Mouse (Mus musculus) olfactory bulb, adult 2 months (tissue): ENCODE measurements around the gene Skiv2l. TPM values are rescaled to one million over a fixed set of nuclear protein-coding genes. Genes with fewer than 3 reads are reported as not detected.

ENCODE experiments used
- H3K27ac ChIP-seq: fragments of 200-500 bp; 2 replicates; pipeline ENCODE4 v1.5.1; 2012; ENCODE audit warnings: low read depth, low read length; ENCODE audit not compliant: insufficient read depth
- H3K4me1 ChIP-seq: fragments of 200-500 bp; 2 replicates; pipeline ENCODE4 v1.6.1; 2012; ENCODE audit warnings: low read length; ENCODE audit not compliant: control insufficient read depth, insufficient read depth
- H3K4me3 ChIP-seq: fragments of 200-500 bp; 2 replicates; pipeline ENCODE4 v1.5.1; 2012; ENCODE audit warnings: mild to moderate bottlenecking, low read depth, low read length, moderate library complexity; ENCODE audit not compliant: insufficient read depth
- CTCF ChIP-seq: fragments of 200-500 bp; IDR thresholded peaks from 2 replicates; pipeline ENCODE4 v1.5.1; 2012; ENCODE audit warnings: low read depth, mild to moderate bottlenecking, low read length, moderate library complexity; ENCODE audit not compliant: insufficient read depth
- POLR2A ChIP-seq: fragments of 200-500 bp; IDR thresholded peaks from 2 replicates; pipeline ENCODE4 v1.6.1; 2012; ENCODE audit warnings: mild to moderate bottlenecking, low read depth, low read length, moderate library complexity; ENCODE audit not compliant: insufficient read depth
- WGBS: fragments of 180-500 bp; shearing (Covaris S2); methylation state at CpG from one replicate; pipeline ENCODE4 v1.1.7; 2018; 5-methylcytosine and 5-hydroxymethylcytosine counted together
- polyA plus RNA-seq: library from polyadenylated mRNA; stranded (reverse); fragments of >200 nt; gene quantifications from 2 replicates; pipeline ENCODE4 v1.2.4, GENCODE M21; 2012; ENCODE audit warnings: low replicate concordance; ENCODE audit not compliant: missing spikeins, insufficient read depth, insufficient read length

The Skiv2l gene
- polyA plus RNA-seq, 1 experiment, result not detected

DNA sequence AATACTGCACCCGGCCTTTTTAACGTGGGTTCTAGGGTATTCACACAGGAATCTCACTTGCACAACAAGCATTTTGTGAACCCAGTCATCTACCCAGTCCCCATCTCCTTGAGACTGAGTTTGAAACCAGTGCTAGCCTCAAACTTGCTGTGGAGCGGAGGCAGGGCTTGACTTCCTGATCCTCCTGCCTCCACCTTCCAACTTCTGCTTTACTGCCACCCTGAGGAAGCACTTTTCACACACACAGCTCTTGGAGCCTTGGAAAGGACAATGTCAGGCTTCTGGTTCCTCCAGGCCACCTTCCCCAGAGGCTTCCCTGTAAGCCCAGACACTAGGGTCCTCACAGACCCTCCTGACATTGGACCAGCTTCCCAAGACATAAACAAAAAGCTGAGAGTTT is 33.3 kb upstream of the Skiv2l start:
- no peaks in the 10 kb centered on the region for H3K4me1 ChIP-seq
- WGBS, result 54% methylated on average over 3 of the region's 3 CpGs
- H3K27ac ChIP-seq, result no peak overlapping the region
- no peak for TF ChIP-seq CTCF
- H3K4me3 ChIP-seq, result no peak overlapping the region

DNA sequence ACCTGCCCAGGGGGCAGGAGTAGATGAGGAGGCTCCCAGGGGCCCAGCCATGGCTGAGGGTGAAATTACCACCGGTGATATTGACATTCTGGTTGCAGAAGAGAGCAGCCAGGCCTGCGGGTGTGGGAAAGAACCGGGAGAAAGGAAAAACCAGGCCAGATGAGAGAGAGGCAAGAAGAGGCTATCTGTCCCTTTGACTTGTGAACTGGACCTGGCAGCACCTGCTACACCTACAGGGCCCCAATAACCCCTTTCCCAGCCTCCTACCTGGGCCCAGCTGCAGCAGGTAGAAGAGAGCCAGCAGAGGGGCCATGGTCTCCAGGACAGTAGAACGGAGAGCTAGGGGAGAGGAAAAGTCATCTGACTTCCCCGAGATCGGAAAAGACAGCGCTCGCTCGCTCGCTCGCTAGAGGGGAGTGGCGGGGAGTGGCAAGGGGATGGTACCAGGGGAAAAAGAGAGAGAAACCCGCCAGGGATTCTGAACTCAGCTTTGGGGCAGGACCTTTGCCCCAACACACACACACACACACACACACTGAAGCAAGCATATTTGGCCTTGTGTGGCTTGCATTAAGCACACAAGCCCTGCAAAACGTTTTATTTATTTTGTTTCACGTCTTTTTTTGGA is 31.8 kb upstream of the Skiv2l start, which contains the start of gene Gm20547:
Gene Gm20547 (minus strand): TSS at position 360 of the 628 bp plus-strand sequence.
- TF ChIP-seq POLR2A, result no peak
- no peak for TF ChIP-seq CTCF
- no peak within 1 kb of the TSS for H3K4me3 ChIP-seq
- 22% methylated on average over 15 of the region's 15 CpGs for WGBS
- no peak within 1 kb of the TSS for H3K27ac ChIP-seq
- H3K4me1 ChIP-seq, result no peaks in the 10 kb centered on the region

DNA sequence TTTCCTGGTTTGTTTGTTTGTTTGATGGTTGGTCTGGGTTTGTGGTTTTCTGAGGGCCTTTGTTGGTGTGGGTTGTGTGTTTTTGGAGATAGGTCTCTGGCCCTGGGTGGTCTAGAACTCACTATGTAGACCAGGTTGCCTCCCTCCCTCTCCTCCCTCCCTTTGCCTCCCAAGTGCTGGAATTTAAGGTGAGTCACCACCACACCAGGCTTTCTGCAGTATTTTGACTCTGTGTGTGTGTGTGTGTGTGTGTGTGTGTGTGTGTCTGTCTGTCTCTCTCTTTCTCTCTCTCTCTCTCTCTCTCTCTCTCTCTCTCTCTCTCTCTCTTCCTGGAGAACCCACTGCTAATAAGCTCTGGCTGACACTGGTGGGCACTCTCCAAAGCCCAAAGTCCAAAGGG is 31.2 kb upstream of the Skiv2l start:
- Histone ChIP-seq H3K27ac (no peak overlapping the region), H3K4me3 (no peak overlapping the region), H3K4me1 (no peaks in the 10 kb centered on the region)
- TF ChIP-seq CTCF, result no peak
- TF ChIP-seq POLR2A, result no peak

DNA sequence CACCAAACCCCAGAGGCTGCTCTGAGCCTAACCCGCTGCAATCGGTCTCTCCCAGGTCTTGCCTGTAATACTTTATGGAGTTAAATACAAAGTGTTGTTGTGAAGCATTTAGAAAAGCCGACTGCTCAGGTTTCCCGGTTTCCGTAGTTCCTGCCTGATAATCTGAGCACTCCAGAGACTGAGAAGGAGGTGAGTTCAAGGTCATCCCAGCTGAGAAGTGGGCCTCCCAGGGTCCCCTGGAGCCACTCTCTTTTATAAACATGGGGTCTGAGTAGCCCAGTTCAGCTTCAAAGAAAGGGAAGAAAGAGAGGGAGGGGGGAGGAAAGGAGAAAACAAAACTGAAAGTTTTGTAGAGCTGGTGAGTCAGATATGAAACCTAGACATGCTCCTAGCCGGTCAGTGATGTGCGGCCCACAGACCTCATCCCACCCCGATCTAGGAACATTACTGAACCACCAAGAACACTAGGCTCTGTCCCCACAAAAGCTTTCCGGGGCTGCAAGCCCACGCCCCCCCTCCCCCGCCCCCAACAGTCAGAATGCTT is 29.4 kb upstream of the Skiv2l start, which contains the start of gene Zbtb12:
Gene Zbtb12 (plus strand): TSS at position 148 of the 544 bp plus-strand sequence.
- no peak within 1 kb of the TSS for H3K27ac ChIP-seq
- no peak within 1 kb of the TSS for H3K4me3 ChIP-seq
- no peak for TF ChIP-seq CTCF
- TF ChIP-seq POLR2A, result no peak
- WGBS, result 65% methylated on average over 11 of the region's 11 CpGs
- no peaks in the 10 kb centered on the region for H3K4me1 ChIP-seq

DNA sequence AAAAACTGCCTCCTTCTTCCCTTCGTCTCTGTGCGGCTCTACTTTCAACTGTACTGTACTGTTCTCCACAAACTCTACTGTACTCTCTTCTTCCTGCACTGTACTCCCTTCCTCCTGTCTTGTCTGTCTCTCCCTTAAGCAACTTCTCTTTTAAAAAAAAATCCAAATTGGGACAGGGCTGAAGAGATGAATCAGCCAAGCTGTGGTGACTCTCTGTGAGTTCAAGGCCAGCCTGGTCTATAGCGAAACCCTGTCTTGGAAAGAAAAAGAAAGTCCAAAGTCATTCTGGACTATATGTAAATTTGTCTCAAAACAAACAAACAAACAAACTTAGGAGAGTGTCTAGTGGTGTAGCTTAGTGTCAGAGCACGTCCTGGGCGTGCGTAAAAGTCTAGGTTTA is 24.3 kb upstream of the Skiv2l start:
- 90% methylated on average over 6 of the region's 6 CpGs for WGBS
- no peak overlapping the region for H3K27ac ChIP-seq

DNA sequence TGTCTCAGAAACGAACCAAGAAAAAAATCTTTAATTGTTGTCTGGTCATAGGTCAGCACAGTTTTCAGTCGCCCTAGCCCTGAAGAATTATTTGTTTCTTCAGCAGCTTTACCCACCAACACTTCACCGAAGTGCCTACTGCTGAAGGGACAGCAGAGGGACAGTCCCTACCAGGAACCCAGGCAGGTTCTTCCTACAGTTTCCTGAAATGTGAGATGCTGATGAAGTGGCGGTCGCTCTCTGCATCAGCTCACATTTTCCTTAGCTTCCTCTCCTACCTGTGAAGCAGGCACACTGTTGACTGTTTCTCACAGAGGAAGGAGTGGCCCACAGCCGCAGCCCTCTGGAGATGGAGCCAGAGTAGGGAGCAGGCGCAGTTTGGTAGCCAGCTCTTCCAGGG is 16.0 kb upstream of the Skiv2l start:
- Histone ChIP-seq H3K4me3 (no peak overlapping the region), H3K4me1 (no peaks in the 10 kb centered on the region), H3K27ac (no peak overlapping the region)
- WGBS, result 67% methylated on average over 7 of the region's 7 CpGs
- TF ChIP-seq POLR2A (no peak), CTCF (no peak)

More for the DNA sequence above, 24.3 kb upstream of the Skiv2l start:
- Histone ChIP-seq H3K4me1 (no peaks in the 10 kb centered on the region), H3K4me3 (no peak overlapping the region)
- TF ChIP-seq CTCF, result no peak
- no peak for TF ChIP-seq POLR2A

DNA sequence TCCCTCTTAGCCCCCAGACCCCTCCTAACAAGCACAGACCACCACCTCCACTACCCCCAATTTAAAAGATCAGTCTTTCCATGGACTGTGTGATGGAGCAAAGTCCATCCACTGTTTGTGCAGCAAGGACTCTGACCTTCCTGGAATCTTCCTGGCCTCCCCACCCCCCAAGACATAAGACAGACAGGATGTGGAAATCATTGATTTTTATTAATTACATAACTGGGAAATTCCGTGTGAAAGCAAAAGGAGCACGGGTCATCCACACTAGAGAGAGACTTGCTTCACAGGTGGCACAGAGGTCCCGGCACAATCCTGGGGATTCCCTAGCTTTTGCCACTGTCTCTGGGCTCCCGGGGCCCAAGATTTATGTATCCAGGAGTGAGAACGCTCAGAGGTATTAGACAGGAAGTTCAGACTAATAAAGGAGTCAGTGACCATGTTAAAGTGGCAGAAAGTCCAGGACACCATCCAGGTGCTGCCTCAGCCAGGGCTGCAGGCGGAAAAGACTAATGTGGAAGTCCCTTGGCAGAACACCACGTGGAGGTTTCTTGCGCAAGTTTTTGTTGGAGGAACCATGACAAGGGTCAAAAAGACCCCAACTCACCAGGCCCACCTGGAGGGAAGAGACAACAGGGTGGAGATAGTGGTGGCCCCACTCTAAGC is 12.5 kb upstream of the Skiv2l start, which contains the start of gene Cfb:
Gene Cfb (minus strand): TSS at position 103 of the 666 bp plus-strand sequence.
- WGBS, result 66% methylated on average over 8 of the region's 8 CpGs
- Histone ChIP-seq H3K27ac (no peak within 1 kb of the TSS), H3K4me3 (no peak within 1 kb of the TSS), H3K4me1 (no peaks in the 10 kb centered on the region)
- TF ChIP-seq CTCF, result no peak
- TF ChIP-seq POLR2A, result no peak

DNA sequence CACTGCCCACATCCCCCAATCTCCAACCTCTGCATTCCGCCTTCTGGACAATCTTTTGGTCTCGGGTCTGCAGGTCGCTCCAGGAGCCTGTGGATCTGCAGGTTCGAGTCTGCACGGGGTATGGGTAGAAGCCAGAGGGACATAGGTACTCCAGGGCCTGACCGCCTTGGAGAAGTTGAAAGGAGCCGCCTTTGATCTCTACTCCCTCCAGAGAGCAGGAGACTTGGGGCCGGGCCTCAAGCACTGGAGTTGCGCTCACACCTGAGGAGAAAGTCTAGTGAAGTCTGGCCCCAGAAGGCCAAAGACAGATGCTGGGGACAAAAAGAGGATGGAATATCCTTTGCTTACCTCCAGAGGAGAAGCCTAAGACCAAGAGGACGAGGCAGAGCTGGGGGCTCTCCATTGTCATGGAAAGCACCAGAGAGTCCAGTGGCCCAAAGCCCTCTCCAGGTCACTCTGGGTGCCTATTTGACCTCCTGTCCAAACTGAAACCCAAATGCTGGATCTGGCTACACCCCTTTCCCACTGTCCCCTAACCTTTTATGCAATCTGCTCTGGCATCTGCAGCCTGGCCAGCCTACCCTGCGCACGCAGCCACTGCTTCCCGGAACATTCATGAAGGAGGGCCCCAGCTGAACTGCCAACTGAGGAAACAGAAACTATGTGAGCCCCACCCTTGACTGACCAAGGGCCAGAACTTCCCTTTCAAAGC is 11.8 kb upstream of the Skiv2l start:
- 71% methylated on average over 13 of the region's 13 CpGs for WGBS
- no peak for TF ChIP-seq POLR2A
- TF ChIP-seq CTCF, result no peak
- no peak overlapping the region for H3K27ac ChIP-seq
- H3K4me3 ChIP-seq, result no peak overlapping the region
- H3K4me1 ChIP-seq, result no peaks in the 10 kb centered on the region

DNA sequence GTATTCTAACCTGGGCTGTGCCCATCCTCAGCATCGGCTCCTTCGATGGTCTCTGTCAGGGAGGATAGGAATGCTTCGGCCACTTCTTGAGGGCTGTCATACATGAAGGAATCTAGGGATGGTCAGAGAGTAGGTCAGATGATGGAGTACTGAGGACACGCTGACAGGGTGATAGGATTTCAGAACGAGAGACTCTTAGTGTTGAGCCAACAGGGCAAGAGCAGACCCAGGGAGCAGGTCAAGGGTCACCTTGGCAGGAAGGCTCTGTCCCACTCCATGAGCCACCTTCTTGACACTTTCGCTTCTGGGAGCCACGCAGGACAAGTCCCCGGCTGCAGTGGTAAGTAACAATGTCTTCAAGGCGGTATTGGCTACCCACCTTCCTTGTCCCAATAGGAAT is 10.5 kb upstream of the Skiv2l start:
- WGBS, result 88% methylated on average over 9 of the region's 9 CpGs
- TF ChIP-seq POLR2A (no peak), CTCF (no peak)
- Histone ChIP-seq H3K4me3 (no peak overlapping the region), H3K4me1 (no peaks in the 10 kb centered on the region), H3K27ac (no peak overlapping the region)
